Mouse (Mus musculus) liver, adult 2 months (tissue): ENCODE measurements at regions not wholly inside any gene's neighbourhood (a gene's known extent, or its start where the extent isn't known, plus 50 kb on each side); places are given as distances from the start of the nearest gene placed in this dataset.
"Not testable (repeated sequence)": the region's sequence is repeated elsewhere in the genome, so short reads cannot be mapped to it uniquely, and the experiment has no call there.

Source experiments
- DNase-seq: peaks from one replicate; pipeline ENCODE4 v3.0.0-alpha.2; 2011; ENCODE audit warnings: low read depth, low spot score; ENCODE audit errors: extremely low read depth
- H3K27ac ChIP-seq: fragments of 200-500 bp; replicated peaks from 2 replicates; pipeline ENCODE4 v1.5.1; 2012; ENCODE audit warnings: low read depth, mild to moderate bottlenecking, control low read depth, inconsistent platforms, low read length; ENCODE audit not compliant: insufficient read depth
- H3K27me3 ChIP-seq: fragments of 200-500 bp; 2 replicates; pipeline ENCODE4 v1.6.1; 2012; ENCODE audit warnings: mild to moderate bottlenecking, moderate library complexity, low read length, inconsistent platforms; ENCODE audit not compliant: control insufficient read depth, insufficient read depth
- H3K36me3 ChIP-seq: fragments of 200-500 bp; 2 replicates; pipeline ENCODE4 v1.6.1; 2012; ENCODE audit warnings: low read length, inconsistent platforms; ENCODE audit not compliant: control insufficient read depth, insufficient read depth
- H3K4me1 ChIP-seq: fragments of 200-500 bp; 2 replicates; pipeline ENCODE4 v1.6.1; 2011; ENCODE audit warnings: low read length; ENCODE audit not compliant: control insufficient read depth, insufficient read depth
- H3K4me3 ChIP-seq: fragments of 200-500 bp; 2 replicates; pipeline ENCODE4 v1.5.1; 2011; ENCODE audit warnings: low read depth, mild to moderate bottlenecking, control low read depth, low read length, moderate library complexity; ENCODE audit not compliant: insufficient read depth
- H3K79me2 ChIP-seq: fragments of 200-500 bp; 2 replicates; pipeline ENCODE4 v1.6.1; 2012; ENCODE audit warnings: inconsistent platforms, mild to moderate bottlenecking, low read length, moderate library complexity; ENCODE audit not compliant: control insufficient read depth, insufficient read depth
- H3K9ac ChIP-seq: fragments of 200-500 bp; 2 replicates; pipeline ENCODE4 v1.6.1; 2012; ENCODE audit warnings: low read depth, mild to moderate bottlenecking, control low read depth, inconsistent platforms, low read length
- CTCF ChIP-seq: fragments of 200-500 bp; IDR thresholded peaks from 2 replicates; pipeline ENCODE4 v1.5.1; 2011; ENCODE audit warnings: low read depth, low read length, control low read depth
- POLR2A ChIP-seq: fragments of 200-500 bp; IDR thresholded peaks from 2 replicates; pipeline ENCODE4 v1.6.1; 2011; ENCODE audit warnings: low read length, control low read depth; ENCODE audit not compliant: insufficient read depth; ENCODE audit errors: extremely low read depth
- WGBS: fragments of 180-500 bp; shearing (Covaris S2); methylation state at CpG from one replicate; pipeline ENCODE4 v1.1.7; 2018; 5-methylcytosine and 5-hydroxymethylcytosine counted together

DNA sequence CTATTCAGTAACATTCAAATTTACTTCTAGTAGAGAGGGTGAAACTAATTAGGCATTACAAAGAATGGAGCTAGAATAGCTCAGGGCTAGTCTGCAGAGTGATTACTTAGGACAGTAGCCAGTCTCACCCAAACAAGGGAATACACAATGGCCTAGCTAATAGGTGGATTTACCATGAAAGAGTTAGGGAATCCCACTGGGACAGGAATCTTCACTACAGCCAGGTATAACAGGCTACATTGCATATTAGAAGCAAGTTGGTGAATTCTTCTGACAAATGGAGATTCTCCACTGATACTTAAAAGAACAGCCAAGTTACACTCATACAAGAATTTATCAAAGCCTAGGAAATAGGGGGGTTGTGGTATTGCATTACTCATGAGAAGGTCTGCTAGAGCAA, 670.2 kb upstream of the Chrm3 start:
- not testable (repeated sequence) for H3K27ac ChIP-seq, H3K9ac ChIP-seq, H3K36me3 ChIP-seq, H3K4me3 ChIP-seq, DNase-seq, H3K4me1 ChIP-seq, H3K79me2 ChIP-seq, H3K27me3 ChIP-seq

DNA sequence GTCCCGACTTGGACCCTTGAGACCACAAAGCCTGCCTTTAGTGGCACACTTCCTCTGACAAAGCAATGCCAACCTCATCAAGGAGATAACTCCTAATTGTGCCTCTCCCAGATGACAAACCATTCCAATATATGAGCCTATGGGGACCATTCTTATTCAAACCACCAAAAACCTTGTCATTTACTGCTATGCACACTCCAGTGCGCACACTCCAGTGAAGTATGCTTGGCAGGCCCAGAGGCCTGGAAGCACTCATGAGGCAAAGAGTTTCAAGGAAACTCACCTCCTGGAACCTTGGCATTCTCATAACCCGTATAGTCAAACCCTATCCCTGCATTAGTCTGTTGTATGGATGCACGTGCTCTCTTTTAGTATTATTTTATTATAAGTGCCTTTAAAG, 669.7 kb upstream of the Chrm3 start:
- Histone ChIP-seq H3K79me2 (no peaks in the 10 kb centered on the region), H3K27ac (no peak overlapping the region), H3K9ac (no peak overlapping the region), H3K27me3 (no peaks in the 10 kb centered on the region), H3K36me3 (no peaks in the 10 kb centered on the region), H3K4me3 (no peak overlapping the region), H3K4me1 (no peaks in the 10 kb centered on the region)
- no peak for DNase-seq
- TF ChIP-seq CTCF (no peak), POLR2A (no peak)
- 64% methylated on average over 4 of the region's 4 CpGs for WGBS

DNA sequence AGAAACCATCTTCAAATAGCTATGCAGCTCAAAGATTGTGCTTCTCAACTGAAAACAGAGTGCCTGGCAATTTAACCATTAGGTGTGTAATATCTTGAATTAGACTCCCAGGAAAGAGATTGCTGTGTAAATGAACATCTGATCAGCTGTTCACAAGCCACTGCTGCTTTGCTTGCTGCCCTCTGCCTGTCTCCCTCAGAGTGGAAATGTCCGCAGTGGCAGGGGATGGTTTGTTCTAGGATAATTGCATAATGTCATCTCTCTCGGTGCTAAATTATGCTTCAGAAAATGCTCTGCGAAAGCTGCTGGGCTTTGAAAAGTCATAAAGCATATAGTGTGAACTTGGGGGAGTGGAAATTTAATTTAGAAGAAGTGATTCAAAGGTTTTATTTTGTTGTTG, 665.3 kb upstream of the Chrm3 start:
- no peaks in the 10 kb centered on the region for H3K27me3 ChIP-seq
- no peaks in the 10 kb centered on the region for H3K4me1 ChIP-seq
- WGBS: 84% methylated on average over 3 of the region's 3 CpGs
- H3K9ac ChIP-seq: no peak overlapping the region
- TF ChIP-seq POLR2A: no peak
- no peak for TF ChIP-seq CTCF
- no peak overlapping the region for H3K27ac ChIP-seq
- no peaks in the 10 kb centered on the region for H3K79me2 ChIP-seq
- no peak overlapping the region for H3K4me3 ChIP-seq
- no peak for DNase-seq
- no peaks in the 10 kb centered on the region for H3K36me3 ChIP-seq

GRCm38 (mm10) chr13:11024441-11024840, 663.8 kb upstream of the Chrm3 start:
- 76% methylated on average over 2 of the region's 2 CpGs for WGBS
- Histone ChIP-seq H3K79me2 (no peaks in the 10 kb centered on the region), H3K27ac (no peak overlapping the region), H3K36me3 (no peaks in the 10 kb centered on the region), H3K4me1 (no peaks in the 10 kb centered on the region), H3K27me3 (no peaks in the 10 kb centered on the region), H3K4me3 (no peak overlapping the region), H3K9ac (no peak overlapping the region)
- TF ChIP-seq POLR2A (no peak), CTCF (no peak)
- no peak for DNase-seq

DNA sequence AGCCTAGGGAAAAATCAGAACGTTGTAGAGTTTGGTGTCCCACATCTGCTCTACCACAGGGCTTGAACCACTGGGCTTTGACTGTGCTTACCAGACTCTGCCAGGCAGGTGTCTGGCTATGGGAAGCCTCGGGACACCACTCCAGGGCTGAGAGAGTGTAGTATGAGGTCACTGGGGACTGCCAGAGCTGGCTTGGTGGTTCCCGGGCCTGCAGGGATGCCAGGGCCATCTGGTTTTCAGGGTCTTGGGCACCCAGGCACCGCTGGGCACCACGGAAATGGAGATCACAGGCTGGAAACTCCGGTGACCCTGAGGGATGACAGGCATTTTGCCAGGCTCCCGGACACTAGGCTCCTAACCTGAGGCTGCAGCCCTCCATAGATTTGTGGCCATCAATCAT, 656.9 kb upstream of the Chrm3 start:
- H3K79me2 ChIP-seq: no peaks in the 10 kb centered on the region
- 80% methylated on average over 7 of the region's 7 CpGs for WGBS

GRCm38 (mm10) chr13:11005374-11005773, 644.7 kb upstream of the Chrm3 start:
- Histone ChIP-seq H3K27ac (no peak overlapping the region), H3K9ac (no peak overlapping the region), H3K27me3 (no peaks in the 10 kb centered on the region), H3K36me3 (no peaks in the 10 kb centered on the region), H3K4me1 (no peaks in the 10 kb centered on the region), H3K79me2 (no peaks in the 10 kb centered on the region), H3K4me3 (no peak overlapping the region)
- DNase-seq: no peak
- WGBS: 32% methylated on average over 4 of the region's 4 CpGs
- TF ChIP-seq POLR2A (no peak), CTCF (no peak)

More for the DNA sequence above, 656.9 kb upstream of the Chrm3 start:
- Histone ChIP-seq H3K27ac (no peak overlapping the region), H3K27me3 (no peaks in the 10 kb centered on the region), H3K36me3 (no peaks in the 10 kb centered on the region), H3K4me3 (no peak overlapping the region), H3K9ac (no peak overlapping the region), H3K4me1 (no peaks in the 10 kb centered on the region)
- TF ChIP-seq CTCF: no peak
- DNase-seq: no peak
